Mouse (Mus musculus): ENCODE data around the gene Stxbp5.

GRCm38 (mm10) chr10:9786461-9786860, 114.4 kb downstream of the Stxbp5 start:
- no peak for TF ChIP-seq EP300 (optimal IDR thresholded peaks at IDR 0.05)
- TF ChIP-seq CTCF (IDR thresholded peaks at IDR 0.05; ENCODE audit: low read depth) = no peak

Measured in stomach, postnatal 0 days (tissue).